Mouse (Mus musculus) liver, adult (tissue): ENCODE results near the gene Cyp4f15.

Source experiments
- GATA4 ChIP-seq: IDR thresholded peaks from 2 replicates; pipeline ENCODE4 v1.6.1; 2014; ENCODE audit warnings: mild to moderate bottlenecking, low read length; ENCODE audit not compliant: insufficient replicate concordance

The Cyp4f15 gene

DNA sequence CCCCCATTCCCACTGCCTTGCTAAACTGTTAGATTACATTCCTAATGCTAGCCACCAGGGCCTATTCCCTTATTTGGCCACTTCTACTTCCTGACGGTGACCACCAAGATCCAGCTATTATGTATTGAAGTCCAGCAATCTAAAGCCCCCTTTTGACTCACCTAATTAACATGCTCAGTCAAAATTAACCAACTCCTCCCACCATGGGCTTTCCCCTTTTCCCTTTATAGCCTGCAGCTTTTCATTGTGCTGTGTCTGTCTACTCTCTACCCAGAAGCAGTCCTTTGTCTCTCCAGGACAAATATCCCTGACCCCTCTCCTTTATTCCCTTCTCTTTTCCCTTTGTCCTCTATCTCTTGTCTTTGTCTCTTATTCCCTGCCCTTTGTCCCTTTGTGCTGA lies 55.6 kb downstream of the Cyp4f15 start:
- no peak for TF ChIP-seq GATA4

DNA sequence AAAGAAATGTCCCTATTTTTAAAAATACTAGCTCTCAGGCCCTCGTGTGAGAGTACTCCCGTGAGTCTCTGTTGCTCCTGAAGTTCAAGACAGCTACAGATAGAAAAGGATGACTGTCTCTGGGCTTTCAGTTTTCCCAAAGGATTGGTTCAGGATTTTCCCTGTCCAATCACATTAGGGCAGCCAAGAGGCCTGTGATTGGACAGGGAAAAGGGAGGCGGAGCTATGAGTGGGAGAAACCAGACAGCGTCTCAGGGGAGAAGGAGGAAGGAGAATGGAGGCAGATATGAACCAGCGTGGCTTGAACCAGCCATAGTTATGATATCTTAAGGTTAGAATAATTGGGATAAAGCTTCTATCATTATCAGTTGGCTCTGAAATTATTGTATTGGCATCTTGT lies 65.2 kb downstream of the Cyp4f15 start:
- TF ChIP-seq GATA4, result no peak
